Mouse (Mus musculus): ENCODE measurements at regions not wholly inside any gene's neighbourhood (a gene's known extent, or its start where the extent isn't known, plus 50 kb on each side); places are given as distances from the start of the nearest gene placed in this dataset.

GRCm38 (mm10) chr17:47983286-47983685, 54.8 kb downstream of the 1700122O11Rik start:
- DNase-seq (ENCODE audit: low spot score in 2 of 2) = no peak

DNA sequence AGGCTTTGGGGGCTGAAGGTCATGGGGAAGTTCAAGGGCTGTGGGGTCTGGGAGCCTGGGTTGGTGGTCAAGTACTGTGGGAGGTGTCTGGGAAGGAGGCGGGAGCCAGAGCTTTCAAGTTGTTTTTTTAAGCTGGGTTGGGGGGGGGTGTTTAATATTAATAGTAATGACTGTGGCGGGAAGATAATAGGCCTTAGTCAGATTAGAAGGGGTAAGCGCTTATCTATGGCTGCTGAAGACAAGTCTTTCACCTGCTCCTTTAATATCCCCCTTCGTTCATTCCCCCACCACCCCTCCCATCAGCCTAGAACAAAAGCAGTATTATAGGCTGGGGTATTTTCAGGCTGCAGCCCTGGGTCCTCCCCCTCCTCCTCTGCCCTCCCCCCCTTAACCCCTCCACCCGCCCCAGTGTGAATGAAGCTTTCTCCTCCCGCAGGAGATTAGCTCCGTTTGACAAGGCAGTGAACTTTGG, 56.5 kb downstream of the 1700122O11Rik start:
- no peak for DNase-seq (ENCODE audit: low spot score in 2 of 2)

- no peak for DNase-seq (ENCODE audit: low spot score in 2 of 2)
These were observed 54.8 kb upstream of the Foxp4 start for GRCm38 (mm10) chr17:47979266-47979665.

GRCm38 (mm10) chr17:47978404-47979030, 54.1 kb upstream of the Foxp4 start:
- no peak for DNase-seq (ENCODE audit: low spot score in 2 of 2)

DNA sequence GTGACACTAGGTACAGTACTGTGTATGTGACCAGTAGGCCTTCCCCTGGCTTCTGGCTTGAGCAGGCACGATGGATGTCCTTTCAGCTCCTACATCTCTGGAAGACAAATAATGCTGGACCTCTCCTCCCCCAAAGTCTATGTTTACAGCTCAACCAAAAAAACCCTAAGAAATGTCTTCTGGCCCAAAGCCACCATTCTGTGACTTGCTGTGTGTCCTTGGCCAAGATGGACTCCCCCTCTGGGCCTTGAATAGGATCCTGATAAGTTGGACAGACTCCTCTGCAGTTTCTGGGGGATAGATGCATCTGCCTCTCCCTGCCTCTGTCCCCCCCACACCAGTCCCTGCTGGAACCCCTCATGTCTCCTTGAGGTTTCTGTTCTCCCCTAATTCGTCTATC, 53.6 kb upstream of the Foxp4 start:
- DNase-seq (ENCODE audit: low spot score in 2 of 2) = no peak

DNA sequence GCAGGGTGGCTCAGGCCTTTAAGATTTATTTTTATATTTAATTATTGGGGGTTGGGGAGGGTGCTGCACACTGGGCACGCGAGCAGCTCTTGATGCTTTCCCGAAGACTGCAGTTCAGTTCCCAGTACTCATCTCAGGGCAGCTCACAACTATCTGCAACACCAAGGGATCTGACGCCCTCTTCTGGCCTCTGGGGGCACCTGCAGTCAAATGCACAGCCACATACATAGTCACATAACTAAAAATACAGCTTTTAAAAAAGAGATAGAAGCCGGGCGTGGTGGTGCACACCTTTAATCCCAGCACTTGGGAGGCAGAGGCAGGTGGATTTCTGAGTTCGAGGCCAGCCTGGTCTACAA, 52.5 kb upstream of the Foxp4 start:
- DNase-seq (ENCODE audit: low spot score in 2 of 2) = no peak

GRCm38 (mm10) chr17:47976061-47976998, 51.9 kb upstream of the Foxp4 start:
- DNase-seq (ENCODE audit: low spot score in 2 of 2) = peak; percentile 42 to 60

GRCm38 (mm10) chr17:47975281-47976060, 51.0 kb upstream of the Foxp4 start:
- no peak for DNase-seq (ENCODE audit: low spot score in 2 of 2)

GRCm38 (mm10) chr17:47974503-47974902, 50.1 kb upstream of the Foxp4 start:
- DNase-seq (ENCODE audit: low spot score in 2 of 2) = peak; percentile 17 to 29
